Mouse (Mus musculus) ovary, adult 10 weeks (tissue): Measurements from ENCODE around the gene Ermn. TPM values are rescaled to one million over a fixed set of nuclear protein-coding genes. Genes with fewer than 3 reads are reported as not detected.

Source experiments
- polyA plus RNA-seq: library from polyadenylated mRNA; stranded (reverse); fragments of 350-450 nt; fragmentation: Illumina TruSeq; extraction: RNeasy Lipid Tissue Mini Kit (QIAGEN cat#74804); gene quantifications from one replicate; pipeline ENCODE4 v1.2.3, GENCODE M21; 2014

Ermn gene
- not detected for polyA plus RNA-seq

DNA sequence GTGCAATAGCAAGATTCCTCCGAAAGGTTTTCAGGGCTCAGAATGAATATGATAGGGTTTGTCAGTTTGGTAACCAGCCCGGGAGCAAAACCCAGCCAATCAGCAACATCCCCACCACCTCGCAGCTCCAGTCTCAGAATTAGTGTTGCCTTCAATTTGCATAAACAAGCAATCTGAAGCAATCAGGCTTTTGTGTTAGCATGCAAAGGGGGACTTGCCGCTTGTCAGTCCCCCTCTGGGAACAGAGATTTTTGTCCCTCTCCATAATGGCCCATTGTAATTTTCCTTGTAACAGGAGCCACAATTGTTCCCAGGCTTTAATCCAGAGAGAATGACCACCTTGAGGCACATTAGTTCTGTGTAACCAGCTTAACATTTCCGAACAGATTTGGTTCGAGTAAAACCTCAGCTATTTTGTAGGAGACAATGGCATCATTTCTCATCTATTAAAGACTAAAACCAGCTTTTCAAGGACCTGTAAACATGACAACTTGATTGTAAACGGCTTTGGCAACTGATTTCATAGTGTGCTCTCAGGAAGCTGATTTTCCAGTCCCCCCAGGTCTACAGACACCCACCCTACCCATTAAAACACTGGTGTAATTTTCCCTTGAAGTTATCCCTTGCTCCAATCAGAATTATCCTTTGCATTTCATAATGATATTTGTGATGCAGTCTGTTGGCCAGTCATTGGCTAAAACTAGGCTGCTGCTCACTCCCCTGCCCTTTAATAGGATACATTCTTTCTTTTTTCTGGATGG, at the start of gene Ermn:
Ermn (minus strand) TSS at position 44 of the 761 bp plus-strand sequence.

DNA sequence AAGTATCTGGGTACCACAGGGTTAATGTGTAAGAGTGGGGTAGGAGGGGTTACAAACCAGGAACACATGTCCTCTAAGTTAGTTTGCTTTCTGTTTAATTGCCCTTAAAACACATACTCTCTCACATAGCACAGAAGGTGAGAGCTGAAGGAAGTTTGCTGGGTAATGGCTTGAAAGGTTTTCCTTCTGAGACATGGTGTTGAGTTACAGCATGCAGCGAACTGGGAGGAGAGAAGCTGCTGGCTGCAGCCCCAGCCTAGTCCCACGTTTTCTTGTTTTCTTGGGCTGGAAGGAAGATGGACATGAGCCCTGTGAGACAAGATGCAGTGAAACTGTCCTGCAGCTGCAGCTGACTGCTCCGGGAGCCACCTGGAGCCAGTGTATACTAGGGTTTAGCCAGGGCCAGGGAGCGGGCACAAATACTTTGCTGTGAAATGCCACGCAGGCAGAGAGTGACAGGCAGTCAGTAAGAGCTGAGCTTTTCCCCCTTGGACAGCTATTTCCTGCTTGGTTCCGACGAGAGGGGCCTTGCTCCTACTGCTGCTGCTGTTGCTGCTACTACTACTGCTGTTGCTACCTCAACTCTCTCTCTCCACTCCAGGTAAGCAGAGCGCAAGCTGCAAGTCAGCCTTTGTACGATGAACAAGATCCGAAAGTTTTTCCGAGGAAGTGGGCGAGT, 54.8 kb downstream of the Ermn start, which contains the start of gene Galnt5:
Galnt5 (plus strand) TSS at position 133 of the 679 bp plus-strand sequence.

Other genes with a start within 250 kb of the Ermn start
- 1.1 TPM for gene Galnt5, start 55.0 kb downstream of the Ermn start, polyA plus RNA-seq
- 2.6 TPM for gene Cytip, start 142.7 kb upstream of the Ermn start, polyA plus RNA-seq